Mouse (Mus musculus) neural tube, embryonic 11.5 days (tissue): ENCODE data around the gene Crmp1. TPM values are rescaled to one million over a fixed set of nuclear protein-coding genes. Genes with fewer than 3 reads are reported as not detected.
A peak's percentile ranks its signal among the peaks of the same experiment; 100 is the strongest.

Experiments used
- ATAC-seq: fragments of 200-750 bp; cut with Nextera tagmentation; 2 replicates; pipeline ENCODE4 v1.8.0; 2017; ENCODE audit warnings: moderate number of reproducible peaks, mild to moderate bottlenecking, moderate TSS enrichment, moderate library complexity; ENCODE audit not compliant: insufficient read depth, low FRiP score, low TSS enrichment
- DNase-seq: peaks from one replicate; pipeline ENCODE4 v3.0.0-alpha.2; 2015; ENCODE audit warnings: low spot score
- H3K27ac ChIP-seq: fragments of 300-500 bp; sonication (generic); 2 replicates; pipeline ENCODE4 v1.5.1; 2014; ENCODE audit warnings: low read depth, mild to moderate bottlenecking, low read length
- H3K27me3 ChIP-seq: fragments of 300-500 bp; sonication (generic); 2 replicates; pipeline ENCODE4 v1.6.1; 2014; ENCODE audit warnings: mild to moderate bottlenecking, low read length, mixed read lengths; ENCODE audit not compliant: control insufficient read depth, insufficient read depth
- H3K36me3 ChIP-seq: fragments of 300-500 bp; sonication (generic); 2 replicates; pipeline ENCODE4 v1.6.1; 2014; ENCODE audit warnings: mild to moderate bottlenecking, low read length, moderate library complexity, mixed read lengths; ENCODE audit not compliant: control insufficient read depth, insufficient read depth
- H3K4me1 ChIP-seq: fragments of 300-500 bp; sonication (generic); 2 replicates; pipeline ENCODE4 v1.6.1; 2014; ENCODE audit warnings: low read length, mixed read lengths; ENCODE audit not compliant: control insufficient read depth, insufficient read depth
- H3K4me2 ChIP-seq: fragments of 300-500 bp; sonication (generic); 2 replicates; pipeline ENCODE4 v1.6.1; 2014; ENCODE audit warnings: low read depth, mild to moderate bottlenecking, moderate library complexity
- H3K4me3 ChIP-seq: fragments of 300-500 bp; sonication (generic); 2 replicates; pipeline ENCODE4 v1.5.1; 2014; ENCODE audit warnings: low read depth, low read length
- H3K9ac ChIP-seq: fragments of 300-500 bp; sonication (generic); 2 replicates; pipeline ENCODE4 v1.6.1; 2014; ENCODE audit warnings: mild to moderate bottlenecking, low read length
- H3K9me3 ChIP-seq: fragments of 300-500 bp; sonication (generic); 2 replicates; pipeline ENCODE4 v1.6.1; 2016; ENCODE audit warnings: low read length; ENCODE audit not compliant: control insufficient read depth
- WGBS: fragments of 180-500 bp; shearing (Covaris S2); extraction: QIAGEN DNeasy Blood & Tissue Kit; methylation state at CpG from one replicate; pipeline ENCODE4 v1.1.7; 2014; 5-methylcytosine and 5-hydroxymethylcytosine counted together
- polyA plus RNA-seq: library from polyadenylated mRNA; unstranded; fragments of >200 nt; fragmentation: Nextera tagmentation; extraction: Ambion mirVana; gene quantifications from 2 replicates; pipeline ENCODE4 v1.2.1, GENCODE M21; 2014

Crmp1 gene
- polyA plus RNA-seq, 1 experiment from 2014 or later: 565 TPM

DNA sequence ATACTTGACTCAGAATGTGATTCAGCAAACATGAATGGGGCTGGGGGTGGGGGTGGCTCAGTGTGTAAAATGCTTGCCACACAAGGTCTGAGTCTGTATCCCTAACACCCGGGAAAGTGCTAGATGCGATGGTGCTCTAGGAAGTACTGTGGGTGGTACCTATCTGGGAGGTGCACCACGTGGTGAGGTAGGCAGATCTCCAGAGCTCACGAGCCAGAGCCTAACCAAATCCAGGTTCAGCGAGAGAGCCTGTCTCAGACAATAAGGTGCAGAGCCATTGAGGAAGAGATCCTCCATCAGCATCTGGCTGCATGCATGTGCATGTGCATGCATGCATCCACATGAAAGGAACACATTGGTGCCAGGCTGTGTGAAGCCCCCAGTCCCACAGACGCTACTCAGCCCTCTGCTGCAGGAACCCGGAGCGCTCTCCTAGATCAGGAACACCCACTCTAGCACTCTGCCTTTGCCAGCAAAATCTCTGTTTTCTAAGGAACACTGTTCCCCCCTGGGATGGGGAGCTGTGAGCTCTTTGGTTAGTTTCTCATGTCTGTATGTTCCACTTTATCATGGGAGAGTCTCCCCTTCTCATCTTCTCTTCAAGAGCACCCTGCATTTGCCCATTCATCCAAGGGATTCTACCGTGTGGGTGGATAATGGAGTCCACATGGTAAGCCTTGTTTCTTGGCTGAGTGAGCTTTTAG, 10.5 kb downstream of the Crmp1 start:
- DNase-seq (no peak), ATAC-seq (no peak)
- 87% methylated on average over 9 of the region's 9 CpGs for WGBS
- no peaks in the 10 kb centered on the region for H3K36me3 ChIP-seq
- peaks cover 15% of the 10 kb centered on the region for H3K4me1 ChIP-seq
- H3K9me3 ChIP-seq: no peaks in the 10 kb centered on the region
- no peak overlapping the region for H3K4me3 ChIP-seq
- H3K9ac ChIP-seq: no peak overlapping the region
- no peak overlapping the region for H3K27ac ChIP-seq
- no peak overlapping the region for H3K4me2 ChIP-seq
- H3K27me3 ChIP-seq: no peaks in the 10 kb centered on the region

DNA sequence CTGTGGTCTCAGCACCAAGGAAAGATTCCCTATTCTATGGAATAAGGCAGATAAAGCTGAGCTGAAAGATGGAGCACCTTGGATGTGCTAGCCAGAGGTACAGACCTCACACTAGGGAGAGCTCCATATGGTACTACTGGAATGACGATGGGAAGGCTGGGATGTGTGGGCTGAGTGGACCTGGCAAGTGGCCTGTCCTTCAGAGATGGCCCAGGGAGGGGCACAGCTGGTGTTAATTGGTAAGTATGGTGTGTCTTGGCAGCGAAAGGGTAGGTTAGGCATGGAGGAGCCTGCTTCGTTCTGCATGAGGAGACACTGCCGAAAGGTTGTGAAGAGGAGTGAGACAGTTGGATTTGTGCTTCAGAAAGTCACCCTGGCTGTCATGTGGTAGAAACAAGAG, 12.8 kb downstream of the Crmp1 start:
- Histone ChIP-seq H3K4me3 (no peak overlapping the region), H3K4me1 (0 out of 2 replicates have a peak, but pooled peaks cover 8% of the 10 kb centered on the region), H3K27ac (no peak overlapping the region), H3K27me3 (no peaks in the 10 kb centered on the region), H3K9me3 (no peaks in the 10 kb centered on the region), H3K9ac (no peak overlapping the region), H3K36me3 (no peaks in the 10 kb centered on the region), H3K4me2 (no peak overlapping the region)
- DNase-seq (no peak), ATAC-seq (no peak)
- 89% methylated on average over 4 of the region's 4 CpGs for WGBS

DNA sequence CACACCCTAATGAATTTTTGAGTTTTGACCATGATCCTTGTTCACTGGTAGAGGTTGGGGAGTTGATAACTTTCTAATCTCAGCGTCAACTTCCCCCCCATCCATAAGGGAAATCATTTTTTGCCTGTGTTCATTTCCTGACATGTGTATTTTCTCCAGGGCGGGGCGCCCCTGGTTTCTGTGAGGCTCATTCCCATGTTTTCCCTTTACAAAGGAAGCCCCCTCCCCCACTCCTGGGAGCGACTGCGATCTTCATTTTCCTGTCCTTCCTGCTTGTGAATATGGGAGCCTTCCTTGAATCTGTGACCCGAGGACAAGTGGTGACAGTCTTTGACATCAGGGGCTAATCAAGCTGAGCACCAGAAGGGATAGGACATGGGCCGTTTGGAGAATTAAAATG, 15.1 kb downstream of the Crmp1 start:
- no peak overlapping the region for H3K4me2 ChIP-seq
- H3K9me3 ChIP-seq: no peaks in the 10 kb centered on the region
- WGBS: 72% methylated on average over 7 of the region's 7 CpGs
- H3K36me3 ChIP-seq: no peaks in the 10 kb centered on the region
- H3K4me1 ChIP-seq: peaks cover 12% of the 10 kb centered on the region; the same call in 1 of the 2 replicates
- no peak for DNase-seq
- H3K4me3 ChIP-seq: no peak overlapping the region
- H3K27me3 ChIP-seq: no peaks in the 10 kb centered on the region
- H3K27ac ChIP-seq: no peak overlapping the region
- no peak for ATAC-seq
- H3K9ac ChIP-seq: no peak overlapping the region

DNA sequence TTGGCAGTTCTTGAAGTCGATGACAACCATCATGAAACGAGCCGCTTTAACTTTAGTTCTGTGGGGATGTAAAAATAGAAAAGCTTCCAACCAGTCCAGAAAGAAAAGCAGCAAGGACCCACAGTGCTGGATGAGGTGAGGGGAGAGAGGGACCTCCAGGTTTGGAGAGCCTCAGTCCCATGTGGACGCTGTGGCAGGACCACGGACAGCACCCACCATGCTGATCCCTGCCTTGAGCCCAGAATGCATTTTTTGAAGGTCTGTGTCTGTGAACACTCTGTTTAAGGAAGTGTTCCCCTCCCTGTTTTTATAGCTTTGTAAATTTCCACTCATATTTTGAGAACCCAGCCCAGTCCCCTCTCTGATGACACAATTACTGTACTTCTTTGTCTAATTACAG, 15.5 kb downstream of the Crmp1 start:
- Histone ChIP-seq H3K27me3 (no peaks in the 10 kb centered on the region), H3K9me3 (no peaks in the 10 kb centered on the region), H3K4me3 (no peak overlapping the region), H3K4me1 (peaks cover 12% of the 10 kb centered on the region; the same call in 1 of the 2 replicates), H3K27ac (no peak overlapping the region), H3K9ac (no peak overlapping the region), H3K36me3 (no peaks in the 10 kb centered on the region), H3K4me2 (no peak overlapping the region)
- peak; percentile 49 for DNase-seq
- ATAC-seq: no peak
- 72% methylated on average over 5 of the region's 5 CpGs for WGBS

DNA sequence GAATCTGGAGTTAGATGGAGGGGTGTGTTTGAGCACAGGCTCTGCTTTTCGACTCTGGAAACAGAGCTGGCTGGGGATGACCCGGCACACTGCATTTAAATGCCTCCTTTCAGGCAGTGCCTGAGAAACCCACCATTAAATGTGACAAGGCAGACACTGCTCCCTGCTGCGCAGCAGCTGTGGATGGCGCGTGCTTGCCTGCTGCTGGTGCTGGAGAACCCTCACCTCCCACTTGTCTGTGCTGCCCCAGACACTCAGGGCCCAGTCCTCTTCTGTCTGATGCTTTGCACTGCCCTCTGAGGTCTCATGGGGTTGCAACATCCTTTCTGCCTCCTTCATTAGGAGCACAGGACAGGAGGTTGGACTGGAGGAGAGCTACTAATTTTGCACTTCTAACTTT, 20.0 kb downstream of the Crmp1 start:
- peaks cover 7% of the 10 kb centered on the region; the same call in 1 of the 2 replicates for H3K4me1 ChIP-seq
- no peaks in the 10 kb centered on the region for H3K27me3 ChIP-seq
- WGBS: 58% methylated on average over 5 of the region's 5 CpGs
- no peak overlapping the region for H3K4me3 ChIP-seq
- no peak overlapping the region for H3K9ac ChIP-seq
- H3K9me3 ChIP-seq: no peaks in the 10 kb centered on the region
- ATAC-seq (no peak), DNase-seq (no peak)
- no peak overlapping the region for H3K4me2 ChIP-seq
- H3K27ac ChIP-seq: no peak overlapping the region
- H3K36me3 ChIP-seq: no peaks in the 10 kb centered on the region

DNA sequence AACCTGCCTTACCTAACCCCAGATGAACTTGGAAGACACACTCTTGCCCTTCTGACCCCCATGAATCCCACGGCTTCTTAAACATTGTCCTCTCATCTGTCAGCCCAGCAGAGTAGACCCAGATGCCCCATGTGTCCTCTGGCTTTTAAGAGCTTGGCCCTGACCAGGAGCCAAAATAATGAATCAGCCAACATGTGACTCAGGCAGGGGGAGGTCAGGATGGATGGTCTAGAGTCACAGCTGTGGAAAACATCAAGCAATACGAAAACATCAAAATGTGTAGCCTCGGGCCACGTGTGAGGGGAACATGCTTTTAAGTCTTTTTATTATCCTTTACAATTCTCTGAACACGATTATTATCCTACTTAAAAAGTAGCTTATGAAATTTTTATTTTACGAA, 22.1 kb downstream of the Crmp1 start:
- H3K27ac ChIP-seq: no peak overlapping the region
- no peak overlapping the region for H3K9ac ChIP-seq
- no peak overlapping the region for H3K4me2 ChIP-seq
- no peaks in the 10 kb centered on the region for H3K9me3 ChIP-seq
- no peak overlapping the region for H3K4me3 ChIP-seq
- no peak for DNase-seq
- no peak for ATAC-seq
- no peaks in the 10 kb centered on the region for H3K27me3 ChIP-seq
- no peaks in the 10 kb centered on the region for H3K36me3 ChIP-seq
- 49% methylated on average over 6 of the region's 6 CpGs for WGBS
- peaks cover 3% of the 10 kb centered on the region; the same call in 1 of the 2 replicates for H3K4me1 ChIP-seq

DNA sequence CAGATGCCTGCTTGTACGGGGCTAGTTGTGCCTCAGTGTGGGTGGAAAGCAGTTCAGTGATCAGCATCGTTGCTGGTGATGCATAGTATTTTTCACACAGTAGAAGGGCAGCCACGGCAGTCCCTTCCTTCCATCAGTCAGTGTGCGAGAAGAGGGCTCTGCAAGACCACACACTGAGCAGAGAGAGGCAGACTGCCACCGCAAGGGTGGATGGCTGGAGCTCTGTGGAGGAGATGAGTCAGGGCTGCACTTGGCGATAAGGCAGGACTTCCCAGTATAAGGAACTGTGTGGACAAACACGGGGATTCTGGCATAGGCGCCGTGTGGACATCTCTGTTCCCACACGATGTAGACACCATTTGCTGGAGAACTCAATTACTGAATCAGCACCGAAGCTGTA, 39.3 kb downstream of the Crmp1 start:
- DNase-seq (no peak), ATAC-seq (no peak)
- H3K36me3 ChIP-seq: peaks cover 12% of the 10 kb centered on the region
- no peak overlapping the region for H3K4me3 ChIP-seq
- WGBS: 92% methylated on average over 11 of the region's 11 CpGs
- H3K27me3 ChIP-seq: no peaks in the 10 kb centered on the region
- H3K9me3 ChIP-seq: no peaks in the 10 kb centered on the region
- H3K9ac ChIP-seq: no peak overlapping the region
- no peaks in the 10 kb centered on the region for H3K4me1 ChIP-seq
- H3K4me2 ChIP-seq: no peak overlapping the region
- no peak overlapping the region for H3K27ac ChIP-seq

DNA sequence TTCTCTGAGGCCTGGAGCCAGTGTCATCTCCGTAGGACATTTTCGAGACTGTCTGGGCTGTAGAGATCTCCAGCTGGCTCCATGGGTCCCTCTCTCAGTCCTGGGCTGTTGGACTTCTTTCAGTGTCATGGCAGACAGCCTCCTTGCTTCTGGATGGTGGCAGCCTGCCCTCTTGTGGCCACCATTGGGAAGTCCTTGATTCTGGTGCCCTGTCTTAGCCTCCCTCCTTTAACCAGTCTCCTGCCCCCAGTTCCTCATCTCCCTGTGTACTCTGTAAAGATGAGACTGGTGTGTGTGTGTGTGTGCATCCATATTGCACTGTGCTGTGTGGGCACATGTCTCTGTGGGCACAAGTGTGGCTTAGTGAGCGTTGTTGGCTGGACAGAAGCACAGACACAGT, 46.6 kb downstream of the Crmp1 start:
- H3K4me2 ChIP-seq: no peak overlapping the region
- DNase-seq: peak; percentile 71
- no peak overlapping the region for H3K4me3 ChIP-seq
- no peaks in the 10 kb centered on the region for H3K9me3 ChIP-seq
- H3K9ac ChIP-seq: no peak overlapping the region
- H3K36me3 ChIP-seq: peaks cover 3% of the 10 kb centered on the region
- 73% methylated on average over 3 of the region's 3 CpGs for WGBS
- ATAC-seq: peak; percentile 24; the same call in 1 of the 2 replicates
- H3K4me1 ChIP-seq: no peaks in the 10 kb centered on the region
- H3K27ac ChIP-seq: no peak overlapping the region
- H3K27me3 ChIP-seq: no peaks in the 10 kb centered on the region

DNA sequence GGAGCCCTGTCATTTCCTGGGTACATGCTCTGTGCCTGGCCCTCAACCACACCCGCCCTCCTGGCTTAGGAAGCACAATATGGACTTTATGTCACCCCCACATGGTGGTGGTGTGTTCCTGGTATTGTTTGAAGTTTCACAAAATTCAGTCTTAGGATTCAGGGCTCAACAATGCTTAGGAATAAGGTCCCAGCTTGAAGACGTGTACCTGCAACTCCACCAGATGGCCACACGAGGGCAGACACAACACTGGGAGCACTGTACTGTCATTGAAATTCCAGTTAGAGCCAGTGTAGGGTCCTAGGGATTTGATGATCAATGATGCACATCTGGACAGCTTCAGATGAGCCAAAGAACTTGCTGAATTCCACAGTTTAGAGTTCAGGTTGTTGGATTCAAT, 47.5 kb downstream of the Crmp1 start:
- Histone ChIP-seq H3K4me1 (no peaks in the 10 kb centered on the region), H3K36me3 (peaks cover 3% of the 10 kb centered on the region), H3K4me3 (no peak overlapping the region), H3K27me3 (no peaks in the 10 kb centered on the region), H3K27ac (no peak overlapping the region), H3K9ac (no peak overlapping the region), H3K4me2 (no peak overlapping the region), H3K9me3 (no peaks in the 10 kb centered on the region)
- no peak for ATAC-seq
- 20% methylated on average over 3 of the region's 3 CpGs for WGBS
- peak; percentile 56 for DNase-seq
